Mouse (Mus musculus) liver, embryonic 13.5 days (tissue): ENCODE measurements at regions not wholly inside any gene's neighbourhood (a gene's known extent, or its start where the extent isn't known, plus 50 kb on each side); places are given as distances from the start of the nearest gene placed in this dataset.
"Not testable (repeated sequence)": the region's sequence is repeated elsewhere in the genome, so short reads cannot be mapped to it uniquely, and the experiment has no call there.

ENCODE experiments used
- ATAC-seq: fragments of 200-750 bp; cut with Nextera tagmentation; 2 replicates; pipeline ENCODE4 v1.8.0; 2017; ENCODE audit warnings: low read depth, mild to moderate bottlenecking, moderate number of reproducible peaks, moderate library complexity
- DNase-seq: peaks from one replicate; pipeline ENCODE4 v3.0.0; 2022
- H3K27ac ChIP-seq: fragments of 300-500 bp; sonication (generic); 2 replicates; pipeline ENCODE4 v1.5.1; 2015; ENCODE audit warnings: moderate library complexity, mild to moderate bottlenecking, inconsistent platforms
- H3K27me3 ChIP-seq: fragments of 300-500 bp; sonication (generic); 2 replicates; pipeline ENCODE4 v1.6.1; 2015; ENCODE audit warnings: mild to moderate bottlenecking, inconsistent platforms
- H3K36me3 ChIP-seq: fragments of 300-500 bp; sonication (generic); 2 replicates; pipeline ENCODE4 v1.6.1; 2015; ENCODE audit warnings: mild to moderate bottlenecking, inconsistent platforms
- H3K4me1 ChIP-seq: fragments of 300-500 bp; sonication (generic); replicated peaks from 2 replicates; pipeline ENCODE4 v1.6.1; 2015; ENCODE audit warnings: inconsistent platforms
- H3K4me2 ChIP-seq: fragments of 300-500 bp; sonication (generic); 2 replicates; pipeline ENCODE4 v1.6.1; 2015; ENCODE audit warnings: inconsistent platforms, mild to moderate bottlenecking, moderate library complexity
- H3K4me3 ChIP-seq: fragments of 300-500 bp; sonication (generic); replicated peaks from 2 replicates; pipeline ENCODE4 v1.5.1; 2015; ENCODE audit warnings: mild to moderate bottlenecking, inconsistent platforms
- H3K9ac ChIP-seq: fragments of 300-500 bp; sonication (generic); 2 replicates; pipeline ENCODE4 v1.6.1; 2015; ENCODE audit warnings: mild to moderate bottlenecking, inconsistent platforms
- H3K9me3 ChIP-seq: fragments of 300-500 bp; sonication (generic); replicated peaks from 2 replicates; pipeline ENCODE4 v1.6.1; 2016; ENCODE audit warnings: inconsistent platforms
- WGBS: fragments of 180-500 bp; shearing (Covaris S2); methylation state at CpG from one replicate; pipeline ENCODE4 v1.1.7; 2015; ENCODE audit not compliant: insufficient replicate concordance; 5-methylcytosine and 5-hydroxymethylcytosine counted together

DNA sequence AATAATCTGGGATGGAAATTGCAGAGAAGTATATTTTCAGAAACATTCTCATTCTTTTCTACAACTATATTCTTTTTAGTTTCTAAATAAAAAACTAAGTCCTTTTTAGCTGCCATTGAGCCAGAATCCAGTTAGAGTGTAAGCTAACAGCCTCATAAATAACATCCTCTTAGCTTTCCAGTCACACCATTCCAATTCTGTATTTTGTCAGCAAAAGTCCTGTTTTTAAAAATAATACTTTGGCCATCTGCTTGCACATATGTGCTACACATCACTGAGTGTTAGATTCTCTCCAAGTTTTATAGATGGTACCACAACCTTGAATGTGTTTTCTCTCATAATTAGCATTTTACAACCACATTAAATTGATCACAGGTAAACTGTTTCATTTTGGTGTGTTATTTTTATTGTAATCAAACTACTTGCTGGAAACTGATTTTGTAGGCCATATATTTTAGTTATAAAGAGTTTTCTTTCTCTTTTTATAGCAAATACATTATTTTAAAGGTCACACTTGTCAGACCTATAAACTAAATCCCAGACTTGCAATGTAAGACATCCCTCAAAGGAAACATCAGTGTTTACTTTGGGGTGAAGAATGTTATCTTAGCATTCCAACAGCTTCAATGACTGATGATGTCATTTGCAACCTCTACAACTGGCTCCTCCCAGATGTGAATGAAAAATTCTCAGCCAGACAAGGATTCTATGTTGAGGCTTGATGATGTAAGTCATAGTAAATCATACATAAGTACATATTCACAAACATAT is 1878.9 kb upstream of the Flrt2 start:
- H3K9me3 ChIP-seq = no peaks in the 10 kb centered on the region
- no peaks in the 10 kb centered on the region for H3K27me3 ChIP-seq
- no peaks in the 10 kb centered on the region for H3K36me3 ChIP-seq
- no peaks in the 10 kb centered on the region for H3K4me1 ChIP-seq
- no peak overlapping the region for H3K9ac ChIP-seq
- no peak overlapping the region for H3K4me2 ChIP-seq
- H3K4me3 ChIP-seq = no peak overlapping the region
- no peak for ATAC-seq
- no peak for DNase-seq
- H3K27ac ChIP-seq = no peak overlapping the region

DNA sequence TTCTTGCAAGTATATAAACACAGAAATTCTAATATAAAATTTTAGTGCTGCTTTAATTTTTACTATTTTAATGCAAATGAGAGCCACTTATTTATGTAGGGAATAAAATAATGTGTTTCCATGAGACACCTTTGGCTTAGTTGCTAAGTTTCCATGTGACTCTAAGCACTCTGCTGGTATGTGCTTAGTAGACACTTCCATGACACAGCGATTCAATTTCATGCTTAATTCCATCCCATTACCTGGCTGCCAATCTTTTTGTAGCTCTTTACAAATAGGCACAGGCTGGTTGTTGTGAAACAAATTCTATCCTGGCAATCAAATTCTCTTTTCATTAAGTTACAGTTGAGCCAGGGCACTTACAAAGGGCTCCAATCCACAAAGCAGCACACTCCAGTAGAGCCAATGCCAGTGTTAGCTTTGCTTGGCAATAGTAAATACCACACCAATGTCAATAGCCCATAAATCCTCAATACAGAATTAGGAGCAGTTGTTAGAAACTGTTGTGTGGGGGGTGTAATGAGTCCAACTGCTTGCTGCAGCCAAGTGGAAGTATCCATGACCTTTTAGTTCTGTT is 1841.0 kb upstream of the Flrt2 start:
- 66% methylated on average over 1 of the region's 1 CpGs for WGBS
- H3K36me3 ChIP-seq = no peaks in the 10 kb centered on the region
- no peaks in the 10 kb centered on the region for H3K27me3 ChIP-seq
- ATAC-seq (no peak), DNase-seq (no peak)
- H3K9ac ChIP-seq = no peak overlapping the region
- H3K4me2 ChIP-seq = no peak overlapping the region
- H3K4me3 ChIP-seq = no peak overlapping the region
- H3K27ac ChIP-seq = no peak overlapping the region
- no peaks in the 10 kb centered on the region for H3K9me3 ChIP-seq
- H3K4me1 ChIP-seq = no peaks in the 10 kb centered on the region

DNA sequence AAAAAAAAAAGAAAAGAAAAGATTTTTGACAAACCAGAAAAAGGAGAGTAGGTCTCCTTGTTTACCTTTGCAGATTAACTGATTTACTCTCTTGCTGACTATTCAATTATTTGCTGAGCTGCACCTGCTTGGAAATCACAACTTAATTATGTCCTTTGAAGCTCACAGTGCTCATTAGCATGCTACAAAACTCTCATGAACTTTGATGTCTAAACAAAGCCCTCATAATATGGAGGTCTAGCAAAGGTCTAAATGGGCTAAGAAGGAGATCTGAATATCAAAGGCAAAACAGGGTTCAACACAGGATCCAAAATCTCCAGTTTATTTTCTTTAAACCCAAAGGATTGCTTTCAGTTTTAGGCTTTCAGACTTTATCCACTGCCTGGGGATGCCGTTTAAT is 1840.4 kb upstream of the Flrt2 start:
- 46% methylated on average over 1 of the region's 1 CpGs for WGBS
- H3K4me3 ChIP-seq = no peak overlapping the region
- no peak overlapping the region for H3K27ac ChIP-seq
- no peaks in the 10 kb centered on the region for H3K36me3 ChIP-seq
- no peaks in the 10 kb centered on the region for H3K9me3 ChIP-seq
- H3K4me1 ChIP-seq = no peaks in the 10 kb centered on the region
- H3K27me3 ChIP-seq = no peaks in the 10 kb centered on the region
- DNase-seq (no peak), ATAC-seq (no peak)
- no peak overlapping the region for H3K4me2 ChIP-seq
- H3K9ac ChIP-seq = no peak overlapping the region

DNA sequence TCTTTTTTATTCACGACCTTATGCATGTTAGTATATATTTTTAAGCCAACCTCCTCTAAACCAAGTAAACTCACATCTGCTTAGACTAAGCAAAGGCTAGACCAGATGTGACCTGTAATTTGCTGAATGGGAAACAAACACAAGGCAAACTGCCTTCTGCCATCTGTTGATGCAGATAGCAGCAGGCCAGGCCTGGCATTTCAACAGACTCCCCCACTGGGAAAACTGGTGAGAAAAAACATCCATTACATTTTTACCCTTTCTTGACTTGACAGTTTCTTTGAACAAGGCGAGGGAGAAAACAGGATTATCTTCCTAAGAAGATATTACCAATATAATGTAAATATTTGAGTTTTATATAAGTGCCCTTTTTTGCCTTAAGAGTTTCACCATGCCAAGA is 1806.1 kb upstream of the Flrt2 start:
- 39% methylated on average over 2 of the region's 2 CpGs for WGBS
- ATAC-seq (no peak), DNase-seq (no peak)
- H3K4me2 ChIP-seq = no peak overlapping the region
- no peaks in the 10 kb centered on the region for H3K27me3 ChIP-seq
- H3K9ac ChIP-seq = no peak overlapping the region
- no peaks in the 10 kb centered on the region for H3K36me3 ChIP-seq
- H3K27ac ChIP-seq = no peak overlapping the region
- no peaks in the 10 kb centered on the region for H3K4me1 ChIP-seq
- no peaks in the 10 kb centered on the region for H3K9me3 ChIP-seq
- no peak overlapping the region for H3K4me3 ChIP-seq

DNA sequence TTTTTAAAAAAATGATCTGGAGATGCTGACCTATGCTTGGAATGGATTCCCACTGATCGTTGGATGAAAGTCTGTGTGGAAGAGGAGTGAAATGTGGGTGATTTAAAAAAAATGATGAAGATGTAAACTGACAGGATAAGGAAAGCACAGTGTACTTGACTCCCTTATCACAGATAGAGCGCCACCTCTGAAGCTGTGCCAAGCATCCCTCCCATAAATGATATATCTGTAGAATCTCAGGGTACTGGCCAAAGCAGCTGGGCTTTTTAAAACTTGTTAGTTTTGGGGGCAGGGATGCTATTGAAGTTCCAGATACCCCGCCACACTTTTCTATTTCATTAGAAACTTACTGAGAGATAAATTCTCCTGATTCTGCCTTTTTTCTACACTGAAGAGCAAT is 1801.9 kb upstream of the Flrt2 start:
- Histone ChIP-seq H3K27ac (no peak overlapping the region), H3K27me3 (no peaks in the 10 kb centered on the region), H3K9ac (no peak overlapping the region), H3K4me2 (no peak overlapping the region), H3K36me3 (no peaks in the 10 kb centered on the region), H3K9me3 (no peaks in the 10 kb centered on the region), H3K4me1 (no peaks in the 10 kb centered on the region), H3K4me3 (no peak overlapping the region)
- ATAC-seq = no peak
- WGBS = 63% methylated on average over 3 of the region's 3 CpGs
- no peak for DNase-seq

DNA sequence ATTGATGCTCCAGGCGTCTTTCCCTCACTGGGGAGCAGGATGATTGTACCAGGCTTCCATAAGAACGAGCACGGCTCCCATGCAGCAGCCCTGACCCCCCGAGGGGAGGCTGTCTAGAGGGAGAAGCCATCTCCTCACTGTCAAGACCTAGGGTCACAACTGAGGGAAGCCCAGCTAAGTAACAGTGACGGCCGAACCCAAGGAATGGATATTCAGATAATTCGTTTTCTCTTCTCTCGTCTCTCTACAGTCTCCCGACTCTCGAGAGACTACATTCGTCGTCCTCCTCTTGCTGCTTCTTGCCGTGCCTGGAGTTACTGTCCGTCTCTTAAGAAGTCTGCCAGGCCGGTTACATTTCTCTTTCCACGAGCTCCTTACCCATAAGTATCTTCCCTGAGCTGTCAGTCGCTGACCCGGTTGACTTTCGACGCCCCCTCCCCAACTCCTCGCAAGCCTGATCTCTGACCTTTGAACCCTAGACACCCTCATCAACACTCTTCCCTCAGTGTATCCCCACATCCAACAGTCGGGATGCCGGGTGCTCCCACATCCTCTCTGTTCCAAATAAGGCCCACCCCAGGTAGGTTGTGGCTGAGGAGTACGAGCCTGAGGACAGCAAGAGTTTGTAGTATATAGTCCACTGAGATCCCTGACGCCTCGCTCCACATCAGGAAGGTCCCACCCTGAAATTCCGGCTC is 1763.3 kb upstream of the Flrt2 start:
- not testable (repeated sequence) for H3K9me3 ChIP-seq, H3K27ac ChIP-seq, H3K9ac ChIP-seq, H3K4me2 ChIP-seq, H3K36me3 ChIP-seq, DNase-seq, H3K27me3 ChIP-seq, H3K4me1 ChIP-seq, H3K4me3 ChIP-seq
- 50% methylated on average over 1 of the region's 27 CpGs for WGBS
- peak; percentile 85 for ATAC-seq

DNA sequence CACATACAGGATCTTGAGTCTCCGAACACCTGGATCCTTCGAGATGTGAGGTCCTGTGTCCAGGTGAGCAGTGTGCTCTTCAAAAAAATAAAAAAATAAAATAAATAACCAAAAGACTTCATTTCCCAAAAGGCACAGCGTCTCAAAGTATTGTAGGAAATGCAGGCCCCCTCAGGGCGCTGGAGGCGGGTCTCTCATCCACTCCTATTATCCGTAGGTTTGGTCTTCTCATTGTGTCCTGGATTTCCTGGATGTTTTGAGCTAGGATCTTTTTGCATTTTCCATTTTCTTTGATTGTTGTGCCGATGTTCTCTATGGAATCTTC is 1762.8 kb upstream of the Flrt2 start:
- ATAC-seq = peak; percentile 73
- WGBS = 74% methylated on average over 5 of the region's 7 CpGs
- H3K9ac ChIP-seq, H3K4me3 ChIP-seq, DNase-seq, H3K27me3 ChIP-seq, H3K9me3 ChIP-seq, H3K36me3 ChIP-seq, H3K27ac ChIP-seq, H3K4me2 ChIP-seq, H3K4me1 ChIP-seq: not testable (repeated sequence)

DNA sequence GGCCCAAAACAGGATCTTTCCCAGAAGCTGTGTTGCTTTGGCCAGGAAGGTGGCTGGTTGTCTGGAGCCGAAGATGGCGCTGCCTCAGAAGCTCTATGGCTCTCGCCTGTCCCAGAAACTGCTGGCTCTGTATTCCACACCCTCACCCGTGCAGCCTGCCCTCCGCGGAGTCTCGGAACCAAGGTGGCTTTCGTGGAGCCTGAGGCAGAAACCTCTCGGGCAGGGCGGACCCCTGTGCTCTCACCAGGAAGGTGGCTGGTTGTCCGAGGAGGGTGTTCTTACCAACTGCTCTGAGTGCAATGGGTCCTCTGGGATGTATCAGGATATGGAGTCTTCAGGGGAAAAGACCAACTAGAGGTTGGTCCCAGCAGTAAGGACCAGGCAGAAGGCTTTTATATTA is 1761.8 kb upstream of the Flrt2 start:
- not testable (repeated sequence) for DNase-seq, ATAC-seq
- 61% methylated on average over 11 of the region's 11 CpGs for WGBS

DNA sequence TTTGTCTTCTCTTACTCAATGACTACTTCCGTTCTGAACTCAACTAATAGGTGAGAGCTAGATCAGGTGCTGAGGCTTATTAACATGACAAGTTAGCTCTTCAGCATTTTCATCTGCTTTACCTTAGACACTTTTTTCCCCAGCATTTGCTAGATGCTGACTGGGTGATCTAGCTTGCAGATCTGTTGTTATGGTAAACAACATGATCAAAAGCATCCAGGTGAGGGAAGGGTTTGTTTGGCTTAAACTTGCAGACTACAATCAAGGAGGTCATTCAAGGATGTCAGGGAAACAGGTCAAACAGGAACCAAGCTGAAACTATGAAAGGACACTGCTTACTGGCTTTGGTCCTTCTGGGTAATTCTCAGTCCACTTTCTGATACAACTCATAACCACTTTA is 1731.2 kb upstream of the Flrt2 start:
- H3K4me2 ChIP-seq = no peak overlapping the region
- H3K9ac ChIP-seq = no peak overlapping the region
- DNase-seq (no peak), ATAC-seq (no peak)
- no peaks in the 10 kb centered on the region for H3K4me1 ChIP-seq
- no peaks in the 10 kb centered on the region for H3K36me3 ChIP-seq
- no peak overlapping the region for H3K27ac ChIP-seq
- 61% methylated on average over 1 of the region's 1 CpGs for WGBS
- no peaks in the 10 kb centered on the region for H3K9me3 ChIP-seq
- no peaks in the 10 kb centered on the region for H3K27me3 ChIP-seq
- no peak overlapping the region for H3K4me3 ChIP-seq

More for the DNA sequence above, 1761.8 kb upstream of the Flrt2 start:
- not testable (repeated sequence) for H3K27me3 ChIP-seq, H3K4me2 ChIP-seq, H3K27ac ChIP-seq, H3K36me3 ChIP-seq, H3K4me3 ChIP-seq, H3K4me1 ChIP-seq, H3K9me3 ChIP-seq, H3K9ac ChIP-seq

DNA sequence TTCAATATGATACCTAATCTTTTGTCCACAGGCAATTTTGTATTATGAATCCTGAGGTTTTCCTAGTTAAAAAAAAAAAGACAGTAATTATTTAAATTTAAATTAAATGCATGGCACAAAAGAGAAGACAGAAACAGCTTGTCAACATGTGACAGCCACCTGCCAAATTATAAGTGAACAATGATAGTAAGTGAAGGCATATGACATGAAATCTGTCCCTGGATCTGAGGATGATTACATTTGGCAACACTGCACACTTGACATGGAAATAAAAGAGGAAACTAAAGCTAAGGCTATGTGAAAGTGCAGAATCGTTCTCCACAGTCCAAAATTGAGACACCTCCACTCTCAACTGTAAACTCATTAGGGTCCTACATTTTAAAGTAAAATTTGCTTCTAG is 1710.7 kb upstream of the Flrt2 start:
- no peaks in the 10 kb centered on the region for H3K4me1 ChIP-seq
- no peak overlapping the region for H3K4me2 ChIP-seq
- no peaks in the 10 kb centered on the region for H3K36me3 ChIP-seq
- H3K27me3 ChIP-seq = no peaks in the 10 kb centered on the region
- H3K27ac ChIP-seq = no peak overlapping the region
- DNase-seq (no peak), ATAC-seq (no peak)
- 41% methylated on average over 1 of the region's 1 CpGs for WGBS
- no peaks in the 10 kb centered on the region for H3K9me3 ChIP-seq
- H3K4me3 ChIP-seq = no peak overlapping the region
- H3K9ac ChIP-seq = no peak overlapping the region

DNA sequence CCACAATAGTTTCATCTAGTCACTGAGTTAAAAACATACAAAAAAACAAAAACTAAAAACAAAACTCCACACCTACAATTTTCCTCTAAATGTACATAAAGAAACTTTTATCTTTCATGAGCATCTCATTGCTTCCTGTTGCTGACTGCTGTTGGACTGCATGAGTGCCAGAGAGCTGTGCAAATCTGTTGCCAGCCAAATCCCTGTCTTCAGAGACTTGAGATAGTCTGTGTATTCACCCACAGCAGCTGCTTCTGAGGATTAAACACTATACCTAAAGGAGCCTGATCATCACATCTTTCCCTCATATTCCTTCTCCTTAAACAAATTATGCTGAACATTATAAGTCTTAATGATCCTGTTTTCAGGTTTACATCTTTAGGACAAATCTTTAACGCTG is 1700.5 kb upstream of the Flrt2 start:
- DNase-seq = no peak
- 40% methylated on average over 1 of the region's 1 CpGs for WGBS

DNA sequence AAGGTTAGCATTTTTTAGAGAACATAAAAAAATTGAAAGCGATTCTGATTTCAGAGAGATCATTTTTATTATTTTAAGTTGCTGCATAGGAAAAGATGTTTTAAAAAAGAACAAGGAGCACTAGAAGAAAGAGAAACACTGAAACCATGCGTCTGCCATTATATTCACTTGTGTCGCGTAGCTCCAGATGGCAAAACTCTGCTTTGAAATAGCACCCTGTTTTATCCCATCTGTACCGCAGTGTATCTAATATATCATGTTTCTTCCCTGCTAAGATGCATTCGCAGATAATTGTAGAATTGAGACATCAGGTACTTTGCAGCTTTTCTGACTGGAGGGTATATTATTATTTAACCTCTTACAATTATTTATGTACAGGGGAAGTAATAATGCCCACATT is 1698.2 kb upstream of the Flrt2 start:
- Histone ChIP-seq H3K4me3 (no peak overlapping the region), H3K9me3 (no peaks in the 10 kb centered on the region), H3K4me2 (no peak overlapping the region), H3K9ac (no peak overlapping the region), H3K27me3 (no peaks in the 10 kb centered on the region), H3K36me3 (no peaks in the 10 kb centered on the region), H3K27ac (no peak overlapping the region), H3K4me1 (no peaks in the 10 kb centered on the region)
- ATAC-seq (no peak), DNase-seq (no peak)
- 74% methylated on average over 6 of the region's 6 CpGs for WGBS

More for the DNA sequence above, 1700.5 kb upstream of the Flrt2 start:
- ATAC-seq = no peak
- Histone ChIP-seq H3K27ac (no peak overlapping the region), H3K27me3 (no peaks in the 10 kb centered on the region), H3K9me3 (no peaks in the 10 kb centered on the region), H3K9ac (no peak overlapping the region), H3K4me2 (no peak overlapping the region), H3K4me3 (no peak overlapping the region), H3K36me3 (no peaks in the 10 kb centered on the region), H3K4me1 (no peaks in the 10 kb centered on the region)
